Mouse (Mus musculus) forebrain, postnatal 0 days (tissue): ENCODE measurements around the gene Tfb2m. TPM values are rescaled to one million over a fixed set of nuclear protein-coding genes. Genes with fewer than 3 reads are reported as not detected.
"Not testable (repeated sequence)": the region's sequence is repeated elsewhere in the genome, so short reads cannot be mapped to it uniquely, and the experiment has no call there.

Experiments used
- ATAC-seq: fragments of 200-750 bp; cut with Nextera tagmentation; 2 replicates; pipeline ENCODE4 v1.8.0; 2017; ENCODE audit warnings: mild to moderate bottlenecking, moderate library complexity
- DNase-seq: peaks from one replicate; pipeline ENCODE4 v3.0.0-alpha.2; 2015
- H3K27ac ChIP-seq: fragments of 300-500 bp; sonication (generic); 2 replicates; pipeline ENCODE4 v1.5.1; 2014; ENCODE audit warnings: low read depth, mild to moderate bottlenecking, antibody characterized with exemption, low read length, moderate library complexity, mixed read lengths
- H3K27me3 ChIP-seq: fragments of 300-500 bp; sonication (generic); 2 replicates; pipeline ENCODE4 v1.6.1; 2014; ENCODE audit warnings: mild to moderate bottlenecking, low read length, mixed read lengths; ENCODE audit not compliant: insufficient read depth
- H3K36me3 ChIP-seq: fragments of 300-500 bp; sonication (generic); 2 replicates; pipeline ENCODE4 v1.6.1; 2014; ENCODE audit warnings: mild to moderate bottlenecking, moderate library complexity; ENCODE audit not compliant: insufficient read depth
- H3K4me1 ChIP-seq: fragments of 300-500 bp; sonication (generic); 2 replicates; pipeline ENCODE4 v1.6.1; 2014; ENCODE audit warnings: antibody characterized with exemption; ENCODE audit not compliant: insufficient read depth
- H3K4me2 ChIP-seq: fragments of 300-500 bp; sonication (generic); 2 replicates; pipeline ENCODE4 v1.6.1; 2014; ENCODE audit warnings: low read depth, mild to moderate bottlenecking, moderate library complexity
- H3K4me3 ChIP-seq: fragments of 300-500 bp; sonication (generic); 2 replicates; pipeline ENCODE4 v1.5.1; 2014; ENCODE audit warnings: low read depth, low read length, mixed read lengths
- H3K9ac ChIP-seq: fragments of 300-500 bp; sonication (generic); 2 replicates; pipeline ENCODE4 v1.6.1; 2014; ENCODE audit warnings: mild to moderate bottlenecking
- H3K9me3 ChIP-seq: fragments of 300-500 bp; sonication (generic); 2 replicates; pipeline ENCODE4 v1.6.1; 2016; ENCODE audit warnings: low read length
- CTCF ChIP-seq: sonication (generic); IDR thresholded peaks from 2 replicates; pipeline ENCODE4 v1.5.1; 2016; ENCODE audit warnings: antibody characterized with exemption, control low read depth, low read depth
- WGBS: fragments of 180-500 bp; shearing (Covaris S2); extraction: QIAGEN DNeasy Blood & Tissue Kit; methylation state at CpG from one replicate; pipeline ENCODE4 v1.1.7; 2014; 5-methylcytosine and 5-hydroxymethylcytosine counted together
- polyA plus RNA-seq: library from polyadenylated mRNA; unstranded; fragments of >200 nt; fragmentation: Nextera tagmentation; extraction: Ambion mirVana; gene quantifications from 2 replicates; pipeline ENCODE4 v1.2.1, GENCODE M21; 2015
- total RNA-seq: library from RNA; depleted of rRNA; stranded (reverse); fragments of >200 nt; gene quantifications from 2 replicates; pipeline ENCODE4 v1.2.3, GENCODE M21; 2014; rRNA removed

Gene Tfb2m
- total RNA-seq (21.8 and 22.3 TPM in 2 replicates), polyA plus RNA-seq (45.9 and 47.3 TPM in 2 replicates)

DNA sequence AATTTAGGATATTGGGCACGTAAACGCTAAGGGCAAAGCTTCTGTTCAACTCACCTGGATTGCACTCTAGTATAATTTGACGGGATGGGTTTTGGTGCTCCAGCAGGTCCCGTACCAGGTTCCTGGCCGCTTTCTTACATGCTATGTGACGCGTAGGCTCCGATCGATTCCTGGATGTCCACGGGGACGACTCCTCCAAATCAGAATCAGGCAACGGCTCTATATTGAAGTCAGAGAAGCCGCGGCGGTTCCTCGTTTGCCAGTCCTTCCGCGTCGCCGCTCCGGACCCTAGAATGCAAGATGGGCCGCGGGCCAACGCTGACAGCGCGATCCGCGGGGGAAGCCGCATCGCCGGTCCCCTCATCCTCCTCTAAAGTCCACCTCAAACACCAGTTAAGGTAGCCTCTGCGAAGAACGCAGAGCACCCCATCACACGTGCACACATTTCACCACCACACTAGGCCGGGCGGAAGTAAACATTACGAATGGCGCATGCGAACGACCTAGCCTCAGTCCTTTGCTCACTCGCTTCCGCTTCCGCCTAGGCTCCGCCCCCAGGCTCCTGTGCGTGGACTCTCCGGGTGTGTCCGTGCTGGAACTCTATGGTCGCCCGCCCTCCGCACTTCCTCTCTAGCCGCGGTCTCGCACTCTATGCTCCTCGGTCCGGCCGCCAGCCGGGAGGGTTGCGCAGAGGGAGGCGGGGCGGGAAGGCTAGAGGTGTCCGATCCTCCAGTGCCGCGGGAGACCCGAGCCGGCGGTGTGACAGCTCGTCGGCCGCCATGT is at the start of gene Tfb2m, which contains the start of gene Cnst:
Tfb2m (minus strand) TSS at position 500 of the 783 bp plus-strand sequence.
Cnst (plus strand) TSS at position 603 of the 783 bp plus-strand sequence.
- H3K4me1 ChIP-seq, result peaks cover 17% of the 10 kb centered on the region
- WGBS, result under 1% methylated on average over 68 of the region's 69 CpGs
- H3K36me3 ChIP-seq, H3K9me3 ChIP-seq, H3K27me3 ChIP-seq: not testable (repeated sequence)
- DNase-seq, result peak; percentile 97
- peak within 1 kb of the TSS; percentile 95 for H3K27ac ChIP-seq
- H3K4me3 ChIP-seq, result peak within 1 kb of the TSS; percentile 76
- peak within 1 kb of the TSS; percentile 63 for H3K4me2 ChIP-seq
- peak; percentile 99 for ATAC-seq
- peak within 1 kb of the TSS; percentile 80 for H3K9ac ChIP-seq

DNA sequence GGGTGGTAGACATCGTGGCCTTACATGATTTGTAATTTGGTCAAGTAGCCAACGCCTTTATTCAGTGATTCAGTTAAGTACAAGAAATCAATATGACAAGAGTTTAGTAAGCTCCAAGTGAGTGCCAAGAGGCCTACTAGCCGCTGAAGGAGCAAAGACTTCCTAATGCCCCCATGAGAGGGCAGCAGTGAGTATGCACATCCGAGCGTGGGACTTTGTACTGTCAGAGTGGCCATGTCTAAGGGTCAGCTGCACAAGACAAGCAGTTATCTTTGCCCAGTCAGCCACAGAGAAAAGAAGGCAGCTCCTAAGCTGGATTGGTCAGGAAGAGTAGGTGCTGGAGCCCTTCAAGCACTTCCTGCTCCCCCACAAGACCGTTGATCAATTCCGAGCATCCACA is 46.9 kb upstream of the Tfb2m start:
- Histone ChIP-seq H3K36me3 (peaks cover 7% of the 10 kb centered on the region; the same call in 1 of the 2 replicates), H3K27me3 (no peaks in the 10 kb centered on the region), H3K4me3 (no peak overlapping the region), H3K27ac (no peak overlapping the region), H3K9me3 (no peaks in the 10 kb centered on the region), H3K4me1 (peaks cover 8% of the 10 kb centered on the region), H3K9ac (no peak overlapping the region), H3K4me2 (no peak overlapping the region)
- DNase-seq (no peak), ATAC-seq (no peak)
- whole genome bisulfite sequencing, result 75% methylated on average over 7 of the region's 7 CpGs
- peak; percentile 10; the same call in 1 of the 2 replicates for TF ChIP-seq CTCF

GRCm38 (mm10) chr1:179592143-179592542 is 46.1 kb upstream of the Tfb2m start:
- H3K4me1 ChIP-seq, result peaks cover 9% of the 10 kb centered on the region
- TF ChIP-seq CTCF, result no peak
- H3K4me3 ChIP-seq, result no peak overlapping the region
- no peaks in the 10 kb centered on the region for H3K9me3 ChIP-seq
- WGBS, result 78% methylated on average over 2 of the region's 2 CpGs
- ATAC-seq (no peak), DNase-seq (no peak)
- H3K9ac ChIP-seq, result no peak overlapping the region
- H3K27me3 ChIP-seq, result no peaks in the 10 kb centered on the region
- H3K27ac ChIP-seq, result no peak overlapping the region
- H3K36me3 ChIP-seq, result peaks cover 7% of the 10 kb centered on the region; the same call in 1 of the 2 replicates
- H3K4me2 ChIP-seq, result no peak overlapping the region

GRCm38 (mm10) chr1:179591639-179592038 is 45.6 kb upstream of the Tfb2m start:
- no peak overlapping the region for H3K9ac ChIP-seq
- H3K4me2 ChIP-seq, result no peak overlapping the region
- no peaks in the 10 kb centered on the region for H3K27me3 ChIP-seq
- peaks cover 9% of the 10 kb centered on the region for H3K4me1 ChIP-seq
- 55% methylated on average over 12 of the region's 12 CpGs for WGBS
- peak; percentile 76 for ATAC-seq
- no peak overlapping the region for H3K27ac ChIP-seq
- H3K9me3 ChIP-seq, result no peaks in the 10 kb centered on the region
- H3K4me3 ChIP-seq, result no peak overlapping the region
- peak; percentile 67 for DNase-seq
- no peak for TF ChIP-seq CTCF
- H3K36me3 ChIP-seq, result peaks cover 7% of the 10 kb centered on the region; the same call in 1 of the 2 replicates

DNA sequence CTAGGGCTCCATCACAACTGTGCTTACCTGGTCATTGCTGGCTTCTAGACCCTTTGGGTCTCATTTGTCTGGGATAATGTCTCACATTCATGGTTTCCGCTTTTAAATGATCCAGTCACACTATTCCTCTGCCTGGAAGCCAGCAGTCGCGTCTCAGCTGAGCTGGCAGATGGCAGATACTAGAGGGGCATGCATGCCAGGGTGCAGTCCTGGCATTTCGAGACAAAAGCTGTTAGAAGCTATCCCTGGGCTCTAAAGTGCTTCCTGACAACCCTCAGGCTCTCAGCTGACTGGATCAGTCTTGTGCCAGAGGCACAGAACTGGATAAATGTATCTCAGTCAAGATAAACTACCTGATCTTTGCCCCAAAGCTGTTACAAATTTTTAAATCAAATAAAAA is 42.2 kb upstream of the Tfb2m start:
- peaks cover 9% of the 10 kb centered on the region for H3K4me1 ChIP-seq
- no peaks in the 10 kb centered on the region for H3K27me3 ChIP-seq
- H3K4me2 ChIP-seq, result no peak overlapping the region
- H3K9ac ChIP-seq, result no peak overlapping the region
- DNase-seq (peak; percentile 57), ATAC-seq (peak; percentile 86)
- whole genome bisulfite sequencing, result 37% methylated on average over 4 of the region's 4 CpGs
- no peaks in the 10 kb centered on the region for H3K9me3 ChIP-seq
- peak overlapping the region; percentile 55 for H3K27ac ChIP-seq
- TF ChIP-seq CTCF, result no peak
- peaks cover 5% of the 10 kb centered on the region; the same call in 1 of the 2 replicates for H3K36me3 ChIP-seq
- H3K4me3 ChIP-seq, result no peak overlapping the region

- H3K27ac ChIP-seq, result no peak overlapping the region
- 59% methylated on average over 3 of the region's 3 CpGs for WGBS
- no peaks in the 10 kb centered on the region for H3K9me3 ChIP-seq
- H3K36me3 ChIP-seq, result no peaks in the 10 kb centered on the region
- no peak overlapping the region for H3K4me3 ChIP-seq
- no peak for DNase-seq
- H3K9ac ChIP-seq, result no peak overlapping the region
- no peak for ATAC-seq
- H3K4me2 ChIP-seq, result no peak overlapping the region
- no peaks in the 10 kb centered on the region for H3K27me3 ChIP-seq
- peaks cover 10% of the 10 kb centered on the region for H3K4me1 ChIP-seq
- no peak for TF ChIP-seq CTCF
These were observed 40.5 kb upstream of the Tfb2m start for GRCm38 (mm10) chr1:179586430-179587095.

DNA sequence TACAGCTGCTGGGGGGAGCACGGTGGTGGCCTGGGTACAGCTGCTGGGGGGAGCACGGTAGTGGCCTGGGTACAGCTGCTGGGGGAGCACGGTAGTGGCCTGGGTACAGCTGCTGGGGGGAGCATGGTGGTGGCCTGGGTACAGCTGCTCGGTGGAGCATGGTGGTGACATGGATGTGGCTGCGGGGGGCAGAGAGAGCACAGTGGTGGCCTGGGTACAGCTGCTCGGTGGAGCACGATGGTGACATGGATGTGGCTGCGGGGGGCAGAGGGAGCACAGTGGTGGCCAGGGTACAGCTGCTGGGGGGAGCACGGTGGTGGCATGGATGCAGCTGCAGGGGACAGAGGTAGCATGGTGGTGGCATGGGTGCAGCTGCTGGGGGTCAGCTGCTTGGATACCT is 39.6 kb upstream of the Tfb2m start:
- Histone ChIP-seq H3K9me3 (no peaks in the 10 kb centered on the region), H3K4me3 (no peak overlapping the region), H3K27ac (no peak overlapping the region), H3K9ac (no peak overlapping the region), H3K27me3 (no peaks in the 10 kb centered on the region), H3K4me1 (peaks cover 16% of the 10 kb centered on the region), H3K4me2 (no peak overlapping the region), H3K36me3 (no peaks in the 10 kb centered on the region)
- DNase-seq (no peak), ATAC-seq (no peak)
- no peak for TF ChIP-seq CTCF
- 86% methylated on average over 9 of the region's 9 CpGs for WGBS
